Mouse (Mus musculus) liver, adult 2 months (tissue): ENCODE data around the gene Ccdc62. TPM values are rescaled to one million over a fixed set of nuclear protein-coding genes. Genes with fewer than 3 reads are reported as not detected.

Experiments used
- DNase-seq: peaks from one replicate; pipeline ENCODE4 v3.0.0-alpha.2; 2011; ENCODE audit warnings: low read depth, low spot score; ENCODE audit errors: extremely low read depth
- H3K27ac ChIP-seq: fragments of 200-500 bp; replicated peaks from 2 replicates; pipeline ENCODE4 v1.5.1; 2012; ENCODE audit warnings: low read depth, mild to moderate bottlenecking, control low read depth, inconsistent platforms, low read length; ENCODE audit not compliant: insufficient read depth
- H3K27me3 ChIP-seq: fragments of 200-500 bp; 2 replicates; pipeline ENCODE4 v1.6.1; 2012; ENCODE audit warnings: mild to moderate bottlenecking, moderate library complexity, low read length, inconsistent platforms; ENCODE audit not compliant: control insufficient read depth, insufficient read depth
- H3K36me3 ChIP-seq: fragments of 200-500 bp; 2 replicates; pipeline ENCODE4 v1.6.1; 2012; ENCODE audit warnings: low read length, inconsistent platforms; ENCODE audit not compliant: control insufficient read depth, insufficient read depth
- H3K4me1 ChIP-seq: fragments of 200-500 bp; 2 replicates; pipeline ENCODE4 v1.6.1; 2011; ENCODE audit warnings: low read length; ENCODE audit not compliant: control insufficient read depth, insufficient read depth
- H3K4me3 ChIP-seq: fragments of 200-500 bp; 2 replicates; pipeline ENCODE4 v1.5.1; 2011; ENCODE audit warnings: low read depth, mild to moderate bottlenecking, control low read depth, low read length, moderate library complexity; ENCODE audit not compliant: insufficient read depth
- H3K79me2 ChIP-seq: fragments of 200-500 bp; 2 replicates; pipeline ENCODE4 v1.6.1; 2012; ENCODE audit warnings: inconsistent platforms, mild to moderate bottlenecking, low read length, moderate library complexity; ENCODE audit not compliant: control insufficient read depth, insufficient read depth
- H3K9ac ChIP-seq: fragments of 200-500 bp; 2 replicates; pipeline ENCODE4 v1.6.1; 2012; ENCODE audit warnings: low read depth, mild to moderate bottlenecking, control low read depth, inconsistent platforms, low read length
- CTCF ChIP-seq: fragments of 200-500 bp; IDR thresholded peaks from 2 replicates; pipeline ENCODE4 v1.5.1; 2011; ENCODE audit warnings: low read depth, low read length, control low read depth
- POLR2A ChIP-seq: fragments of 200-500 bp; IDR thresholded peaks from 2 replicates; pipeline ENCODE4 v1.6.1; 2011; ENCODE audit warnings: low read length, control low read depth; ENCODE audit not compliant: insufficient read depth; ENCODE audit errors: extremely low read depth
- WGBS: fragments of 180-500 bp; shearing (Covaris S2); methylation state at CpG from one replicate; pipeline ENCODE4 v1.1.7; 2018; 5-methylcytosine and 5-hydroxymethylcytosine counted together
- polyA plus RNA-seq: library from polyadenylated mRNA; depleted of rRNA; stranded (reverse); fragments of >200 nt; gene quantifications from 2 replicates; pipeline ENCODE4 v1.2.3, GENCODE M21; 2012
- total RNA-seq: library from RNA; depleted of rRNA; stranded (reverse); fragments of >200 nt; gene quantifications from 2 replicates; pipeline ENCODE4 v1.2.3, GENCODE M21; 2014

Gene Ccdc62
- total and polyA plus RNA-seq, 2 experiments = 2.1 to 3.2 TPM

- WGBS = 44% methylated on average over 8 of the region's 8 CpGs
- no peak for TF ChIP-seq POLR2A
- no peak for TF ChIP-seq CTCF
Observed at GRCm38 (mm10) chr5:123960129-123960528, 29.6 kb downstream of the Ccdc62 start.

GRCm38 (mm10) chr5:123961046-123961445 lies 30.6 kb downstream of the Ccdc62 start:
- Histone ChIP-seq H3K27ac (no peak overlapping the region), H3K36me3 (no peaks in the 10 kb centered on the region), H3K79me2 (no peaks in the 10 kb centered on the region), H3K9ac (no peak overlapping the region), H3K4me1 (peaks cover 2% of the 10 kb centered on the region), H3K4me3 (no peak overlapping the region), H3K27me3 (no peaks in the 10 kb centered on the region)
- TF ChIP-seq CTCF = no peak
- no peak for TF ChIP-seq POLR2A
- DNase-seq = no peak
- 94% methylated on average over 12 of the region's 12 CpGs for WGBS

More at GRCm38 (mm10) chr5:123960129-123960528, 29.6 kb downstream of the Ccdc62 start:
- no peak overlapping the region for H3K9ac ChIP-seq
- no peaks in the 10 kb centered on the region for H3K79me2 ChIP-seq
- no peaks in the 10 kb centered on the region for H3K27me3 ChIP-seq
- DNase-seq = no peak
- no peak overlapping the region for H3K27ac ChIP-seq
- no peaks in the 10 kb centered on the region for H3K36me3 ChIP-seq
- no peak overlapping the region for H3K4me3 ChIP-seq
- H3K4me1 ChIP-seq = peaks cover 2% of the 10 kb centered on the region

GRCm38 (mm10) chr5:123964208-123964607 lies 33.7 kb downstream of the Ccdc62 start:
- no peaks in the 10 kb centered on the region for H3K27me3 ChIP-seq
- no peaks in the 10 kb centered on the region for H3K36me3 ChIP-seq
- no peak for DNase-seq
- H3K4me1 ChIP-seq = no peaks in the 10 kb centered on the region; the same call in 1 of the 2 replicates
- H3K4me3 ChIP-seq = no peak overlapping the region
- TF ChIP-seq CTCF = no peak
- 94% methylated on average over 4 of the region's 4 CpGs for WGBS
- no peak overlapping the region for H3K27ac ChIP-seq
- no peak overlapping the region for H3K9ac ChIP-seq
- no peaks in the 10 kb centered on the region for H3K79me2 ChIP-seq

GRCm38 (mm10) chr5:123966759-123967158 lies 36.3 kb downstream of the Ccdc62 start:
- DNase-seq = peak; percentile 64
- 27% methylated on average over 2 of the region's 2 CpGs for WGBS
- Histone ChIP-seq H3K36me3 (no peaks in the 10 kb centered on the region), H3K4me3 (no peak overlapping the region), H3K27ac (no peak overlapping the region), H3K4me1 (no peaks in the 10 kb centered on the region; the same call in 1 of the 2 replicates), H3K79me2 (no peaks in the 10 kb centered on the region), H3K27me3 (no peaks in the 10 kb centered on the region), H3K9ac (no peak overlapping the region)
- TF ChIP-seq CTCF (no peak), POLR2A (no peak)

GRCm38 (mm10) chr5:123968468-123968867 lies 38.0 kb downstream of the Ccdc62 start:
- Histone ChIP-seq H3K4me3 (no peak overlapping the region), H3K79me2 (no peaks in the 10 kb centered on the region), H3K27me3 (no peaks in the 10 kb centered on the region), H3K36me3 (no peaks in the 10 kb centered on the region), H3K4me1 (no peaks in the 10 kb centered on the region; the same call in 1 of the 2 replicates), H3K9ac (no peak overlapping the region), H3K27ac (no peak overlapping the region)
- DNase-seq = no peak
- no peak for TF ChIP-seq CTCF
- no peak for TF ChIP-seq POLR2A
- WGBS = 77% methylated on average over 5 of the region's 5 CpGs

GRCm38 (mm10) chr5:123969216-123969615 lies 38.7 kb downstream of the Ccdc62 start:
- H3K4me1 ChIP-seq = peaks cover 2% of the 10 kb centered on the region; the same call in 1 of the 2 replicates
- no peak overlapping the region for H3K27ac ChIP-seq
- TF ChIP-seq POLR2A (no peak), CTCF (no peak)
- no peak overlapping the region for H3K9ac ChIP-seq
- no peak overlapping the region for H3K4me3 ChIP-seq
- no peaks in the 10 kb centered on the region for H3K79me2 ChIP-seq
- no peaks in the 10 kb centered on the region for H3K27me3 ChIP-seq
- WGBS = 79% methylated on average over 8 of the region's 8 CpGs
- H3K36me3 ChIP-seq = no peaks in the 10 kb centered on the region
- no peak for DNase-seq
